Mouse (Mus musculus): ENCODE measurements around the gene Zfyve28. TPM values are rescaled to one million over a fixed set of nuclear protein-coding genes. Genes with fewer than 3 reads are reported as not detected.

Gene Zfyve28
- polyA plus RNA-seq, 1 experiment from 2014 or later, result 5.2 TPM

DNA sequence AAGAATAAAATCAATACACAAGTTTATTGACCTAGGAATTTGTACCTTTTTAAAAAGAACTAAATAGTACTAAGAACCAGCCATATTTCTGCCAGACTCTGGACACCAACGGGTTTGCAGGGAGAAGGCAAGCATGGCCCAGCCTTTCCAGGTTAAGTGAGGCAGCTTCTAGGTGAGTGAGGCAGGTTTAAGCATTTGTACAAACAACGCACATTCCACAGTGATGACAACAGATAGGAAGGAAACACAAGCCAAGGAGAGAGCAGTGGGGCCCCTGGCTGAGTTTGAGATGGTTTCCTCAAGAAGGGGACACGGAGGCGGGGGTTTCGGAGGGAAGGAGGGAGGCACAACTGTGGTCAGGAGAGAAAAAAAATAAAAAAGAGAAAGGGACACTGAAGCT lies 69.6 kb downstream of the Zfyve28 start:
- H3K4me1 ChIP-seq, result no peaks in the 10 kb centered on the region
- H3K4me3 ChIP-seq, result no peak overlapping the region
- 83% methylated on average over 5 of the region's 5 CpGs for WGBS
- H3K9ac ChIP-seq, result no peak overlapping the region
- H3K27me3 ChIP-seq (replicated peaks), result no peaks in the 10 kb centered on the region
- no peak overlapping the region for H3K4me2 ChIP-seq (replicated peaks)
- ATAC-seq (ENCODE audit: low FRiP score, low read depth), result no peak
- H3K9me3 ChIP-seq, result no peaks in the 10 kb centered on the region
- no peaks in the 10 kb centered on the region for H3K36me3 ChIP-seq
- H3K27ac ChIP-seq, result no peak overlapping the region

DNA sequence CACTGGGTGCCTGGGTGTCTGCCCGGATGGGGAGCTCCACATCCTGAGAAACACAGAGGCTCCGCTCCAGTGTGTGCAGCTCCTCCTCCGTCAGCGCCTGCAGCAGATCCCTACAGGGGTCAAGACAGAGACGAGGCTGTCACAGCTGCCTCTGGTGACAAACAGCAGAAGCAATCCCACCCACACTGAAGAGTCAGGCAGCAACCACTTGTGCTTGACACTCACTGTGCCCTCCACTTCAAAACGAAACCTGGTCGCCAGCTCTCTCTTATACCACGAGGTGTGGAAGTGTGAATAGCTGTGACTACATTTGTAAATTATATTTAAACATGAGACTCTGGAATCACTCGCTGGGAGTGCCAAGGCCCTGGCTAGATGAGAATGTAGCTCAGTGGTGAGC lies 70.5 kb downstream of the Zfyve28 start:
- Histone ChIP-seq H3K36me3 (no peaks in the 10 kb centered on the region; the same call in 1 of the 2 replicates), H3K9me3 (no peaks in the 10 kb centered on the region), H3K4me1 (no peaks in the 10 kb centered on the region), H3K4me2 (replicated peaks) (no peak overlapping the region), H3K4me3 (no peak overlapping the region), H3K27ac (no peak overlapping the region), H3K9ac (no peak overlapping the region), H3K27me3 (replicated peaks) (no peaks in the 10 kb centered on the region)
- ATAC-seq (ENCODE audit: low FRiP score, low read depth), result no peak
- 72% methylated on average over 9 of the region's 9 CpGs for WGBS

DNA sequence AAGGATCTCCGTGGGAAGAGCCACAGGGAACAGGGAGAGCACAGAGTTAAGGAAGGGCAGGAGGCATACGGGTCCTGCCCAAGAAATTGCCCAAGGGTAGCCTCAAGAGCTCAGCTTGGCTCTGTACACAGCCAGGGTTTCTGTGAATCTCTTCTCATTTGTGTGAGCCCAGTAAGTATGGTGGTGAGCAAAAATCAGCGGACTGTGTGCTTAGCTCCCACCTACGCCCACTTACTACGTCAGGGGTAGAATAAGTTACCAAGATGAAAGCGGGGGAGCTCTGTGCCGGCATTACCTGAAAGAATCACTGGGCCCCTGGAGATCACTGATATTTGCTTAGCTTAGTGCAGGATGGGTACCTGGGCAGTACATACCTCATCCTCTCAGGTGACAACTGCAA lies 72.2 kb downstream of the Zfyve28 start:
- Histone ChIP-seq H3K27ac (no peak overlapping the region), H3K36me3 (no peaks in the 10 kb centered on the region; the same call in 1 of the 2 replicates), H3K4me1 (no peaks in the 10 kb centered on the region), H3K4me3 (no peak overlapping the region), H3K9ac (no peak overlapping the region), H3K9me3 (no peaks in the 10 kb centered on the region), H3K27me3 (replicated peaks) (no peaks in the 10 kb centered on the region), H3K4me2 (replicated peaks) (no peak overlapping the region)
- ATAC-seq (ENCODE audit: low FRiP score, low read depth), result no peak
- WGBS, result 86% methylated on average over 7 of the region's 7 CpGs

DNA sequence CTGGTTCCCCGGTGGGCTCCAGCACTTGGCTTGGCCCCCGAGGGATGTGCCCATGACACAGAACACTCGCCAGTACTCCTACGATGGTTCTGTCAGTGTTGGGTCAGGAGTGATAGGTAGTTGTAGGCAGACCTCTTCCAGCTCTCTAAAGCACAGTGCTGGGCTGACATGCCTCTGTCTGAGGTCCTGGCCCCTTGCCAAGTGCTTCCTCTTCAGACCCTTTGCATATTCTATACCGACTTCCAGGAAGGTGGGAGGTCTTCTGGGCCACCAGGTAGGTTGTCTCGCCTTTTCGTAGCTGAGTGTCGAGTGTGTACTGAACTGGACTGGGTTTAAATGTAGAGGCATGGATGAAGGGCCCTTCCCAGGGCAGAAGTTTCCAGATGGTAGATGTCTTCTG lies 74.6 kb downstream of the Zfyve28 start:
- no peaks in the 10 kb centered on the region for H3K27me3 ChIP-seq (replicated peaks)
- no peak overlapping the region for H3K4me2 ChIP-seq (replicated peaks)
- no peaks in the 10 kb centered on the region for H3K9me3 ChIP-seq
- H3K4me1 ChIP-seq, result no peaks in the 10 kb centered on the region
- no peak for ATAC-seq (ENCODE audit: low FRiP score, low read depth)
- no peak overlapping the region for H3K9ac ChIP-seq
- no peak overlapping the region for H3K27ac ChIP-seq
- no peaks in the 10 kb centered on the region; the same call in 1 of the 2 replicates for H3K36me3 ChIP-seq
- H3K4me3 ChIP-seq, result no peak overlapping the region
- whole genome bisulfite sequencing, result 85% methylated on average over 8 of the region's 8 CpGs

- H3K9ac ChIP-seq, result no peak overlapping the region
- H3K4me1 ChIP-seq, result no peaks in the 10 kb centered on the region
- H3K27me3 ChIP-seq (replicated peaks), result no peaks in the 10 kb centered on the region
- no peaks in the 10 kb centered on the region; the same call in 1 of the 2 replicates for H3K36me3 ChIP-seq
- no peak overlapping the region for H3K27ac ChIP-seq
- WGBS, result 0% methylated on average over 1 of the region's 1 CpGs
- no peak overlapping the region for H3K4me3 ChIP-seq
- no peaks in the 10 kb centered on the region for H3K9me3 ChIP-seq
- peak; percentile 58; the same call in 1 of the 2 replicates for ATAC-seq (ENCODE audit: low FRiP score, low read depth)
- H3K4me2 ChIP-seq (replicated peaks), result no peak overlapping the region
Measured at GRCm38 (mm10) chr5:34210279-34210678, 78.0 kb downstream of the Zfyve28 start.

DNA sequence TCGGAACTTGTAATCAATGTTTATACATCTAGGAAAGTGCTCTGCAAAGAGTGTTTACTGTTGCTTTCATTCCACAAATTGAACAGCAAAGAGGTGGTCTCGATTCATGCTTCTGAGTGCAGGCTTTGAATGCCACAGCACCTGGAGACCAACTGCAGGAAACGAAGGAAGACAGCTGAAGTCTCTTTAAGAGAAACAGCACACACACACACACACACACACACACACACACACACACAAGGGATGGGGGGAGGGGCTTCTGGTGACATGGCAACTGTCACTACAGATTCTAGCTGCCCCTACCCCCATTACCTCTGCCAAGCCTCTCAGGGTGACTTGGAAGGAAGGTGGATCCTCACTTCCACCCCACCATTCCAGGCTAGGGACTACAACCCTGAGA lies 80.7 kb downstream of the Zfyve28 start:
- Histone ChIP-seq H3K4me3 (no peak overlapping the region), H3K9ac (no peak overlapping the region), H3K27ac (no peak overlapping the region), H3K4me2 (replicated peaks) (no peak overlapping the region), H3K36me3 (no peaks in the 10 kb centered on the region), H3K9me3 (no peaks in the 10 kb centered on the region), H3K4me1 (no peaks in the 10 kb centered on the region), H3K27me3 (replicated peaks) (no peaks in the 10 kb centered on the region)
- ATAC-seq (ENCODE audit: low FRiP score, low read depth), result no peak
- 73% methylated on average over 3 of the region's 3 CpGs for WGBS

DNA sequence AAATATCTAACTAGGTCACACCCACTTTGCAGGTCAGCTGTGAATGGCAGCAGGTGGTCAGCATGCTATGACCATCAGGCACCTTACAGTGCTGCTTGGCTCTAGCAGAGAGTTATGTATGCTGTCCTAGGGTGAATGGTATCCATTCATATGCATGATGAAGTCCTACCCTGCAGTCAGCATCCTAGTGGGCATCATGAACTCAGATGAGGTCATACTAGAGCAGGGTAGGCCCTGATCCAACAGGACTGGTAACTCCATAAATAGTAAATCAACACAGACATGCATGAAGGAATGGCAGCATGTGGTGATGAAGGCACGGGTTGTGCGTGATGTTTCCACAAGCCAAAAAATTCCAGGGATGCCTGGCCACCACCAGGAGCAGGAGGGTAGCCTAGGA lies 82.5 kb downstream of the Zfyve28 start:
- Histone ChIP-seq H3K27ac (no peak overlapping the region), H3K27me3 (replicated peaks) (no peaks in the 10 kb centered on the region), H3K36me3 (no peaks in the 10 kb centered on the region), H3K9me3 (no peaks in the 10 kb centered on the region), H3K4me2 (replicated peaks) (no peak overlapping the region), H3K4me1 (no peaks in the 10 kb centered on the region), H3K4me3 (no peak overlapping the region), H3K9ac (no peak overlapping the region)
- no peak for ATAC-seq (ENCODE audit: low FRiP score, low read depth)
- whole genome bisulfite sequencing, result 82% methylated on average over 2 of the region's 2 CpGs

GRCm38 (mm10) chr5:34204911-34205310 lies 83.3 kb downstream of the Zfyve28 start:
- no peak overlapping the region for H3K4me3 ChIP-seq
- 90% methylated on average over 2 of the region's 2 CpGs for WGBS
- no peaks in the 10 kb centered on the region for H3K36me3 ChIP-seq

GRCm38 (mm10) chr5:34202006-34202405 lies 86.2 kb downstream of the Zfyve28 start:
- Histone ChIP-seq H3K9me3 (no peaks in the 10 kb centered on the region), H3K27ac (no peak overlapping the region), H3K27me3 (replicated peaks) (no peaks in the 10 kb centered on the region), H3K4me1 (no peaks in the 10 kb centered on the region), H3K9ac (no peak overlapping the region), H3K4me3 (no peak overlapping the region), H3K36me3 (no peaks in the 10 kb centered on the region; the same call in 1 of the 2 replicates), H3K4me2 (replicated peaks) (no peak overlapping the region)
- ATAC-seq (ENCODE audit: low FRiP score, low read depth), result no peak
- WGBS, result 95% methylated on average over 4 of the region's 4 CpGs

More at GRCm38 (mm10) chr5:34204911-34205310, 83.3 kb downstream of the Zfyve28 start:
- Histone ChIP-seq H3K4me1 (no peaks in the 10 kb centered on the region), H3K4me2 (replicated peaks) (no peak overlapping the region), H3K9ac (no peak overlapping the region), H3K27me3 (replicated peaks) (no peaks in the 10 kb centered on the region), H3K9me3 (no peaks in the 10 kb centered on the region), H3K27ac (no peak overlapping the region)
- ATAC-seq (ENCODE audit: low FRiP score, low read depth), result no peak

- H3K36me3 ChIP-seq, result no peaks in the 10 kb centered on the region; the same call in 1 of the 2 replicates
- H3K4me1 ChIP-seq, result no peaks in the 10 kb centered on the region
- H3K27me3 ChIP-seq (replicated peaks), result no peaks in the 10 kb centered on the region
- no peaks in the 10 kb centered on the region for H3K9me3 ChIP-seq
- H3K4me3 ChIP-seq, result no peak overlapping the region
- ATAC-seq (ENCODE audit: low FRiP score, low read depth), result no peak
- no peak overlapping the region for H3K4me2 ChIP-seq (replicated peaks)
- H3K9ac ChIP-seq, result no peak overlapping the region
- WGBS, result 69% methylated on average over 2 of the region's 2 CpGs
- no peak overlapping the region for H3K27ac ChIP-seq
Measured at GRCm38 (mm10) chr5:34201396-34201795, 86.9 kb downstream of the Zfyve28 start.

DNA sequence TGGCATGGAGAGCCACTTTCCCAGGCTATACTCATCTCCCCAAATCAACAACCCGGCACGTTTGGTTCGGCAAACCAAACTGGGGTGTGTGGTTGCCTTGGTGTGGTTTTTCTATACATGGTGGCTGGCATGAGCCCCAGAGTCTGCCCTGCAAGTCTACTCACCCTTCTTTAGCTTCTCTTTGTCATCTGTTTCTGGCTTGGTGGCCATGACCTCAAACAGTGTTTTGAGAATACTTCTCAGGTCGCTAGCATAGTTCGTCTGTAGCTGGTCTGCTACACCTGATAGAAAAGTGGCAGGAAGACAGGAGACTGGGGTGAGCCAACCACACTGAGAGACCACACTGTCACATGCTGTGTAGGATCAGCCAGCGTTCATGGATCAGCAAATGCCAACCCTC lies 89.6 kb downstream of the Zfyve28 start:
- no peaks in the 10 kb centered on the region for H3K9me3 ChIP-seq
- H3K4me3 ChIP-seq, result no peak overlapping the region
- no peaks in the 10 kb centered on the region for H3K4me1 ChIP-seq
- no peak for ATAC-seq (ENCODE audit: low FRiP score, low read depth)
- H3K27ac ChIP-seq, result no peak overlapping the region
- no peaks in the 10 kb centered on the region; the same call in 1 of the 2 replicates for H3K36me3 ChIP-seq
- no peak overlapping the region for H3K4me2 ChIP-seq (replicated peaks)
- no peak overlapping the region for H3K9ac ChIP-seq
- WGBS, result 88% methylated on average over 6 of the region's 6 CpGs
- H3K27me3 ChIP-seq (replicated peaks), result no peaks in the 10 kb centered on the region

GRCm38 (mm10) chr5:34197243-34197642 lies 91.0 kb downstream of the Zfyve28 start:
- no peak for ATAC-seq (ENCODE audit: low FRiP score, low read depth)
- H3K27me3 ChIP-seq (replicated peaks), result no peaks in the 10 kb centered on the region
- no peaks in the 10 kb centered on the region for H3K9me3 ChIP-seq
- H3K36me3 ChIP-seq, result no peaks in the 10 kb centered on the region; the same call in 1 of the 2 replicates
- H3K4me2 ChIP-seq (replicated peaks), result no peak overlapping the region
- H3K27ac ChIP-seq, result no peak overlapping the region
- WGBS, result 81% methylated on average over 4 of the region's 4 CpGs
- no peaks in the 10 kb centered on the region for H3K4me1 ChIP-seq
- no peak overlapping the region for H3K9ac ChIP-seq
- H3K4me3 ChIP-seq, result no peak overlapping the region

DNA sequence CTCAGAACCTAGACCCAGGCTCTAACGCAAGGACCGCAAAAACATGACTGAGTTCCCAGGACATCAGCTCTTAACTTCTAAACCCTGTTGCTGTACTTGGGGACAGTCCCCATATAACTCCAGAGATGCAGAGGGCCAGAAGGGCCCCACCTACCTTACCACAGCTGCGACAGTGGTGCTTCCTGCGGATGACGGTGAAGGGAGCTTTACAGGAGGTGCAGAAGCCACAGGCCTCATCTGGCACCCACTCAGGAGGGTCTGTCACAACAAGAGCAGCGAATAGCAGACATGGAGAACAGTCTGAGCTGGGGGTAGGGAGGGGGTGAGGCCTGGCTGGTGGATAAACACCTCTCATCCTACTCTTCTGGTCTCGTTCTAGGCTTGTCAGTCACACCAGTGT lies 91.8 kb downstream of the Zfyve28 start:
- no peaks in the 10 kb centered on the region for H3K9me3 ChIP-seq
- WGBS, result 85% methylated on average over 7 of the region's 7 CpGs
- no peaks in the 10 kb centered on the region; the same call in 1 of the 2 replicates for H3K36me3 ChIP-seq
- H3K4me1 ChIP-seq, result no peaks in the 10 kb centered on the region
- H3K27ac ChIP-seq, result no peak overlapping the region
- H3K4me3 ChIP-seq, result no peak overlapping the region
- no peak overlapping the region for H3K9ac ChIP-seq
- ATAC-seq (ENCODE audit: low FRiP score, low read depth), result no peak
- H3K27me3 ChIP-seq (replicated peaks), result no peaks in the 10 kb centered on the region
- no peak overlapping the region for H3K4me2 ChIP-seq (replicated peaks)
